In genomic region chr16:76344761-76345368, GRCm38 (mm10) we compare ENCODE assay signal across 21 mouse cellular contexts.
"Had no signal": no experiment of that assay in that cellular context is flagged by ENCODE, and none has a peak within 500 bp of the region (broad histone marks: within the 10 kb centered on the region; RNA-seq: fewer than 3 reads in every experiment).

No protein-coding gene starts in this region.

- H3K27me3 ChIP-seq: limb, embryonic 12.5 days; limb, embryonic 15.5 days; lung, embryonic 15.5 days; megakaryocyte, embryonic 14.5 days; midbrain, embryonic 13.5 days; neural tube, embryonic 13.5 days had no signal

- H3K4me2 ChIP-seq: limb, embryonic 12.5 days; limb, embryonic 15.5 days; lung, embryonic 15.5 days; midbrain, embryonic 13.5 days; neural tube, embryonic 13.5 days had no signal

- H3K9me3 ChIP-seq: limb, embryonic 15.5 days; lung, embryonic 15.5 days; midbrain, embryonic 13.5 days; neural tube, embryonic 13.5 days had no signal

- DNase-seq: kidney, adult 11 months; kidney, adult 8-10 months; left cerebral cortex, postnatal 4 days; lung, adult 18-20 months; lung, postnatal 10 days; lung, postnatal 36 days; retina, postnatal 1 day; right cerebral cortex, postnatal 25 days; spleen, adult 18-20 months; thymus, adult 18-20 months; thymus, postnatal 36 days had no signal

- H3K9ac ChIP-seq: limb, embryonic 12.5 days; limb, embryonic 15.5 days; liver, embryonic 14.5 days; lung, embryonic 15.5 days; midbrain, embryonic 13.5 days; neural tube, embryonic 13.5 days had no signal

- H3K4me3 ChIP-seq: limb, embryonic 12.5 days; limb, embryonic 15.5 days; lung, embryonic 15.5 days; megakaryocyte, embryonic 14.5 days; midbrain, embryonic 10.5 days; midbrain, embryonic 13.5 days; myocyte; neural tube, embryonic 13.5 days had no signal

- H3K4me1 ChIP-seq: limb, embryonic 15.5 days; lung, embryonic 15.5 days; midbrain, embryonic 13.5 days had no signal

- ATAC-seq: midbrain, embryonic 13.5 days; midbrain, embryonic 16.5 days had no signal

- H3K27ac ChIP-seq: limb, embryonic 12.5 days; limb, embryonic 15.5 days; liver, embryonic 14.5 days; lung, embryonic 15.5 days; midbrain, embryonic 10.5 days; midbrain, embryonic 13.5 days; neural tube, embryonic 13.5 days had no signal
